Mouse (Mus musculus) forebrain, embryonic 15.5 days (tissue): ENCODE data around the gene Arhgap10. TPM values are rescaled to one million over a fixed set of nuclear protein-coding genes. Genes with fewer than 3 reads are reported as not detected.

Experiments used
- ATAC-seq: fragments of 200-750 bp; cut with Nextera tagmentation; replicated peaks from 2 replicates; pipeline ENCODE4 v1.8.0; 2017; ENCODE audit warnings: mild to moderate bottlenecking, moderate TSS enrichment, moderate library complexity
- H3K27ac ChIP-seq: fragments of 300-500 bp; sonication (generic); replicated peaks from 2 replicates; pipeline ENCODE4 v1.5.1; 2015; ENCODE audit warnings: mild to moderate bottlenecking, inconsistent platforms
- H3K27me3 ChIP-seq: fragments of 300-500 bp; sonication (generic); 2 replicates; pipeline ENCODE4 v1.6.1; 2015; ENCODE audit warnings: inconsistent platforms
- H3K36me3 ChIP-seq: fragments of 300-500 bp; sonication (generic); 2 replicates; pipeline ENCODE4 v1.6.1; 2015; ENCODE audit warnings: mild to moderate bottlenecking, inconsistent platforms
- H3K4me1 ChIP-seq: fragments of 300-500 bp; sonication (generic); 2 replicates; pipeline ENCODE4 v1.6.1; 2015; ENCODE audit warnings: inconsistent platforms
- H3K4me2 ChIP-seq: fragments of 300-500 bp; sonication (generic); replicated peaks from 2 replicates; pipeline ENCODE4 v1.6.1; 2015; ENCODE audit warnings: mild to moderate bottlenecking, inconsistent platforms
- H3K4me3 ChIP-seq: fragments of 300-500 bp; sonication (generic); 2 replicates; pipeline ENCODE4 v1.5.1; 2015; ENCODE audit warnings: mild to moderate bottlenecking, inconsistent platforms
- H3K9ac ChIP-seq: fragments of 300-500 bp; sonication (generic); replicated peaks from 2 replicates; pipeline ENCODE4 v1.6.1; 2015; ENCODE audit warnings: mild to moderate bottlenecking, inconsistent platforms
- H3K9me3 ChIP-seq: fragments of 300-500 bp; sonication (generic); 2 replicates; pipeline ENCODE4 v1.6.1; 2016; ENCODE audit warnings: inconsistent platforms
- WGBS: fragments of 180-500 bp; shearing (Covaris S2); methylation state at CpG from one replicate; pipeline ENCODE4 v1.1.7; 2015; ENCODE audit warnings: mixed read lengths; 5-methylcytosine and 5-hydroxymethylcytosine counted together
- polyA plus RNA-seq: library from polyadenylated mRNA; unstranded; fragments of >200 nt; fragmentation: Nextera tagmentation; extraction: Ambion mirVana; gene quantifications from 2 replicates; pipeline ENCODE4 v1.2.1, GENCODE M21; 2015

Arhgap10 gene
- polyA plus RNA-seq, 1 experiment from 2014 or later, result 4.2 TPM

DNA sequence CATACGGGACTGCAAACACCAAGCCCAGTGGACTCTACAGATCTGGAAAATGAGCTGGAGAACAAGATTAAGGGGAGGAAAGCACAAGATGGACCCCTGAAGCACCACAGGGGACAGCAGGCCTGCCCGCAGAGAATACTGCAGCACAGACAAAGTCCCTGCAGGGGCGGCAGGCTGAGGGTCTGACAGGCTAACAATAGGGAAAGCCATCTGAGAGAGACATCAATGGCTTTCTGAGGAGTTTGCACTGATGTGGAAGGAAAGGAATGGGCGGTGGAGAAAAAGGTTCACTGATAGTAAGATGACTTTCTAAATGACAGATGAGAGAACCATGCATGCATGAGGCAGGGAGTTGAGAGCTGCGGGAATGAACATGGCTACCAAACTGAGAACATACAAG lies 111.3 kb downstream of the Arhgap10 start:
- H3K27ac ChIP-seq, result no peak overlapping the region
- no peak overlapping the region for H3K9ac ChIP-seq
- 29% methylated on average over 5 of the region's 5 CpGs for WGBS
- H3K9me3 ChIP-seq, result no peaks in the 10 kb centered on the region
- no peaks in the 10 kb centered on the region for H3K36me3 ChIP-seq
- no peak for ATAC-seq
- no peaks in the 10 kb centered on the region for H3K27me3 ChIP-seq
- H3K4me1 ChIP-seq, result no peaks in the 10 kb centered on the region
- no peak overlapping the region for H3K4me3 ChIP-seq
- H3K4me2 ChIP-seq, result no peak overlapping the region

DNA sequence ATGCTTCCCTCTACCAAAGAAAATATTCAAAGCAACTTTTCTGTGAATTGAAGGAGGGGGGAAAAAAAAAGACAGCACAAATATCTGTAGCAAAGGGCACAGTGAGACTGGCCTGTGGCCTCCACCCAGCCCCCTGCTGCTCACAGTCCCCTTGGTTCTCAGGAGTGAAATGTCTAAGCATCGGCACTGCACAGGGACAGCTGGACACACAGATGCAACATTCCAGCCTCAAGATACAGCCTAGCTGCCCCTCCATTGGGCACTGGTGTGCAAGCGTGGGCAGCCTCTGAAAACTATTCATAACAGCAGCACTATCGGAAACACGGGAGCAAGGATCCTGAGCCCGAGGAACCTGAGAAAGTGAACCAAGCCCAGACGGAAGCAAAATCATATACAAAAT lies 113.7 kb downstream of the Arhgap10 start:
- Histone ChIP-seq H3K36me3 (no peaks in the 10 kb centered on the region), H3K27me3 (no peaks in the 10 kb centered on the region), H3K27ac (no peak overlapping the region), H3K4me3 (no peak overlapping the region), H3K4me1 (no peaks in the 10 kb centered on the region), H3K4me2 (no peak overlapping the region), H3K9ac (no peak overlapping the region), H3K9me3 (no peaks in the 10 kb centered on the region)
- 79% methylated on average over 6 of the region's 6 CpGs for WGBS
- ATAC-seq, result no peak

GRCm38 (mm10) chr8:77401934-77402333 lies 115.8 kb downstream of the Arhgap10 start:
- Histone ChIP-seq H3K4me1 (no peaks in the 10 kb centered on the region), H3K4me3 (no peak overlapping the region), H3K27ac (no peak overlapping the region), H3K27me3 (no peaks in the 10 kb centered on the region), H3K9ac (no peak overlapping the region), H3K4me2 (no peak overlapping the region), H3K9me3 (no peaks in the 10 kb centered on the region), H3K36me3 (no peaks in the 10 kb centered on the region)
- 94% methylated on average over 3 of the region's 3 CpGs for WGBS
- ATAC-seq, result no peak

GRCm38 (mm10) chr8:77401140-77401539 lies 116.6 kb downstream of the Arhgap10 start:
- 99% methylated on average over 5 of the region's 5 CpGs for WGBS
- H3K9me3 ChIP-seq, result no peaks in the 10 kb centered on the region
- no peak overlapping the region for H3K9ac ChIP-seq
- H3K4me1 ChIP-seq, result no peaks in the 10 kb centered on the region
- H3K4me2 ChIP-seq, result no peak overlapping the region
- no peaks in the 10 kb centered on the region for H3K36me3 ChIP-seq
- H3K4me3 ChIP-seq, result no peak overlapping the region
- no peaks in the 10 kb centered on the region for H3K27me3 ChIP-seq
- H3K27ac ChIP-seq, result no peak overlapping the region
- ATAC-seq, result no peak

- H3K4me1 ChIP-seq, result no peaks in the 10 kb centered on the region
- ATAC-seq, result no peak
- no peak overlapping the region for H3K9ac ChIP-seq
- no peak overlapping the region for H3K4me3 ChIP-seq
- WGBS, result 96% methylated on average over 6 of the region's 6 CpGs
- H3K27ac ChIP-seq, result no peak overlapping the region
- no peaks in the 10 kb centered on the region for H3K9me3 ChIP-seq
- H3K36me3 ChIP-seq, result no peaks in the 10 kb centered on the region
- no peak overlapping the region for H3K4me2 ChIP-seq
- no peaks in the 10 kb centered on the region for H3K27me3 ChIP-seq
Observed at GRCm38 (mm10) chr8:77384080-77384479, 133.7 kb downstream of the Arhgap10 start.

GRCm38 (mm10) chr8:77383671-77384070 lies 134.1 kb downstream of the Arhgap10 start:
- no peak for ATAC-seq
- Histone ChIP-seq H3K27ac (no peak overlapping the region), H3K9me3 (no peaks in the 10 kb centered on the region), H3K4me2 (no peak overlapping the region), H3K36me3 (no peaks in the 10 kb centered on the region), H3K27me3 (no peaks in the 10 kb centered on the region), H3K4me3 (no peak overlapping the region), H3K9ac (no peak overlapping the region), H3K4me1 (no peaks in the 10 kb centered on the region)
- 91% methylated on average over 8 of the region's 8 CpGs for WGBS

DNA sequence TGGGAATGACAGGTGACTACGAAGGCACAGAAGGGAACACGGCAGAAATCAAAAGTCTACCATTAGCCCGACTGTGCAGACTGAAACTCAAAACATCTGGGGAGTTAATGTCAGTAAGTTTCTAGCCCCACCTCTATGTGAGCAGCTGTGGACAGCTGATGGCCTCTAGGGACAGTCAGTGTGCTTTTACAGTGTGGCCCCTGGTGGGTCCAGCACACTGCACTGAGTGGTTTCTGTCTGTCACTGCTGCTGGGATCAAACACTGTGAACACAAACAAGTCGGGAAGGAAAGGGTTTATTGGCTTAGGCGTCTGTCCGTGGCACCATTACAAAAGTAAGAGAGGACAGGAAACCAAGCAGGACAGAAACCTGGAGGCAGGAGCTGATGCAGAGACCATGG lies 136.9 kb downstream of the Arhgap10 start:
- no peak for ATAC-seq
- H3K4me1 ChIP-seq, result peaks cover 9% of the 10 kb centered on the region
- no peaks in the 10 kb centered on the region for H3K27me3 ChIP-seq
- no peaks in the 10 kb centered on the region for H3K36me3 ChIP-seq
- no peak overlapping the region for H3K4me2 ChIP-seq
- WGBS, result 83% methylated on average over 6 of the region's 6 CpGs
- H3K27ac ChIP-seq, result no peak overlapping the region
- H3K9ac ChIP-seq, result no peak overlapping the region
- no peaks in the 10 kb centered on the region for H3K9me3 ChIP-seq
- no peak overlapping the region for H3K4me3 ChIP-seq

- Histone ChIP-seq H3K4me3 (no peak overlapping the region), H3K9ac (no peak overlapping the region), H3K4me2 (no peak overlapping the region), H3K9me3 (no peaks in the 10 kb centered on the region), H3K27me3 (no peaks in the 10 kb centered on the region), H3K36me3 (no peaks in the 10 kb centered on the region), H3K27ac (no peak overlapping the region), H3K4me1 (peaks cover 10% of the 10 kb centered on the region)
- WGBS, result 59% methylated on average over 11 of the region's 11 CpGs
- ATAC-seq, result no peak
Observed at GRCm38 (mm10) chr8:77379300-77379699, 138.5 kb downstream of the Arhgap10 start.

GRCm38 (mm10) chr8:77376451-77376853 lies 141.3 kb downstream of the Arhgap10 start:
- H3K9me3 ChIP-seq, result no peaks in the 10 kb centered on the region
- no peak overlapping the region for H3K4me3 ChIP-seq
- no peaks in the 10 kb centered on the region for H3K27me3 ChIP-seq
- H3K36me3 ChIP-seq, result no peaks in the 10 kb centered on the region
- H3K27ac ChIP-seq, result no peak overlapping the region
- no peak overlapping the region for H3K9ac ChIP-seq
- H3K4me2 ChIP-seq, result no peak overlapping the region
- peak; percentile 64 for ATAC-seq
- WGBS, result 25% methylated on average over 5 of the region's 5 CpGs
- peaks cover 10% of the 10 kb centered on the region for H3K4me1 ChIP-seq

- H3K36me3 ChIP-seq, result no peaks in the 10 kb centered on the region
- no peak overlapping the region for H3K9ac ChIP-seq
- 87% methylated on average over 2 of the region's 2 CpGs for WGBS
- H3K27ac ChIP-seq, result no peak overlapping the region
- no peaks in the 10 kb centered on the region for H3K27me3 ChIP-seq
- H3K9me3 ChIP-seq, result no peaks in the 10 kb centered on the region
- H3K4me3 ChIP-seq, result no peak overlapping the region
- H3K4me2 ChIP-seq, result no peak overlapping the region
- ATAC-seq, result no peak
- H3K4me1 ChIP-seq, result peaks cover 10% of the 10 kb centered on the region
Observed at GRCm38 (mm10) chr8:77375999-77376398, 141.8 kb downstream of the Arhgap10 start.

- Histone ChIP-seq H3K9ac (no peak overlapping the region), H3K27me3 (no peaks in the 10 kb centered on the region), H3K4me2 (no peak overlapping the region), H3K4me1 (peaks cover 10% of the 10 kb centered on the region), H3K36me3 (no peaks in the 10 kb centered on the region), H3K4me3 (no peak overlapping the region), H3K27ac (no peak overlapping the region), H3K9me3 (no peaks in the 10 kb centered on the region)
- ATAC-seq, result no peak
- WGBS, result 94% methylated on average over 6 of the region's 6 CpGs
Observed at GRCm38 (mm10) chr8:77371006-77371405, 146.7 kb downstream of the Arhgap10 start.

DNA sequence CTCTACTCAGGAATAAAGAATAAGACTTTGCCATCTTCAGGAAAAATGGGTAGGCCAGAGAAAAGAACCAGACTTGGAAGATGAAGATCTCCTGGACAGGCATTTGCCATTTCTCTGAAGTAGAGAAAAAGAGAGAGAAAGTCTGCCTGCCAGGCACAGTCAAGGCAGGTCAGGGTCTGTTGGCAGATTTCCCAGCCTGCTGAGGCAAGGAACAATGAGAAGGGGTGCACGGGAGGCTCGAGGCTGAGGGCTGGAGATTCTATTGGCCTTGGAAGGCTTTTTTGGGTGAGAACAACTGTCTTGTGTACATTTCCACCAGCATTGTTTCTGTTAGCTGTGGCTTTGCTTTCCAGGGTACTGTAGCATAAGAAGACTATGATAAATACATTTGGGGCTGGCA lies 147.4 kb downstream of the Arhgap10 start:
- no peak overlapping the region for H3K9ac ChIP-seq
- H3K36me3 ChIP-seq, result no peaks in the 10 kb centered on the region
- H3K27me3 ChIP-seq, result no peaks in the 10 kb centered on the region
- H3K9me3 ChIP-seq, result no peaks in the 10 kb centered on the region
- H3K4me3 ChIP-seq, result no peak overlapping the region
- peaks cover 7% of the 10 kb centered on the region for H3K4me1 ChIP-seq
- no peak overlapping the region for H3K27ac ChIP-seq
- 0 out of 2 replicates have a peak, but pooled peaks have one; percentile 29 for ATAC-seq
- WGBS, result 2% methylated on average over 2 of the region's 2 CpGs
- H3K4me2 ChIP-seq, result no peak overlapping the region

DNA sequence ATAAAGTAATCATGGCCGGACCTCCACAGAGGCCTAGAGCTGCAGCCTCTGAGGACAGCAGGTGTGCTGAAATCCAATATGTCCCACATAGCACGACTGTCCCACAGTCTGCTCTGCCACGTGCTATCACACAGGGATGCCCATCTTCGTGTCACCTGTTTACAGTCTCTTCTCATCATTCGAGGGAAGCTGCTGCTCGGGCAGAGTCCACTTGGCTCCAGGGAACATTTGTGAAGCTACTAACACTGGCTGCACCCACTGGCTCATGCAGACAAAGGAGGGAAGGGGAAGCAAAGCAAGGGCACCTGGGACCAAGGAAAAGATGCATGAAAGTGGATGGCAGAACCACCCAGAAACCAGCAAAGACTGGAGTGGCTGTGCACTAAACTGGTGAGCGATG lies 148.1 kb downstream of the Arhgap10 start:
- Histone ChIP-seq H3K9me3 (no peaks in the 10 kb centered on the region), H3K9ac (no peak overlapping the region), H3K36me3 (no peaks in the 10 kb centered on the region), H3K4me1 (peaks cover 11% of the 10 kb centered on the region), H3K27me3 (no peaks in the 10 kb centered on the region), H3K4me2 (no peak overlapping the region), H3K4me3 (no peak overlapping the region), H3K27ac (no peak overlapping the region)
- ATAC-seq, result no peak
- WGBS, result 82% methylated on average over 7 of the region's 7 CpGs
